Mouse (Mus musculus): ENCODE measurements around the gene Megf11.

GRCm38 (mm10) chr9:64747735-64748134 is 362.3 kb downstream of the Megf11 start:
- no peak for TF ChIP-seq POLR2A (IDR thresholded peaks at IDR 0.05; ENCODE audit: borderline replicate concordance, extremely low read depth, low read depth, low read length)
- no peak for TF ChIP-seq CTCF (IDR thresholded peaks at IDR 0.05; ENCODE audit: insufficient read depth, low read length)
